Mouse (Mus musculus) layer of hippocampus, adult 2 months (tissue): ENCODE measurements at regions not wholly inside any gene's neighbourhood (a gene's known extent, or its start where the extent isn't known, plus 50 kb on each side); places are given as distances from the start of the nearest gene placed in this dataset.

ENCODE experiments used
- DNase-seq, 2 experiments: peaks; one replicate each; pipeline ENCODE4 v3.0.0; 2022; ENCODE audit warnings: low spot score in 2 of 2
- H3K27ac ChIP-seq: fragments of 200-600 bp; 2 replicates; pipeline ENCODE4 v1.8.1; 2022
- H3K4me3 ChIP-seq: fragments of 200-600 bp; 2 replicates; pipeline ENCODE4 v1.8.1; 2022; ENCODE audit warnings: mild to moderate bottlenecking
- CTCF ChIP-seq: fragments of 200-600 bp; conservative IDR thresholded peaks from 2 replicates; pipeline ENCODE4 v1.8.1; 2022; ENCODE audit warnings: antibody characterized with exemption, mild to moderate bottlenecking, moderate library complexity

DNA sequence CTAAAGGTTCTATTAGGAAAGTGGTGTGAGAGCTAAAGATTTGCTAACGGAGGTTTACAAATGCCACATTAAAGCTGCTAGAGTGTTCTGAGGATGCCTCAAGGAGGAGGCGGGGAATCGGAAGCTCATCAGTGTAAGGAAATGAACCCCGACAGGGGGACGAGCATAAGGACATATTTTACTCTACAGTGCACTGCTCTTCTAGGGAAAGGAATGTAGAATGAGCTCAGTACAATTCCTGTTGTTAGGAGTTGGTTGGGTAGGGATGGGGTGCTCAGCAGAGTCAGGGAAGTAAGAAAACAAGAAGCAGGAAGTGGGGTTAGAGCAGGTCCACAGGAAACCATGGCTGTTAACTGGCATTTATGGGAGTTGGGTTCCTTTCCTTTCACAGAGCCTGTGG, 54.6 kb downstream of the Mex3b start:
- no peak for TF ChIP-seq CTCF
- H3K27ac ChIP-seq: 0 out of 2 replicates have a peak overlapping the region, but pooled peaks have one; percentile 24
- no peak overlapping the region for H3K4me3 ChIP-seq
- no peak for DNase-seq

GRCm38 (mm10) chr7:82923220-82924071, 56.3 kb downstream of the Mex3b start:
- peak; percentile 81 to 89 for DNase-seq
- no peak overlapping the region for H3K4me3 ChIP-seq
- TF ChIP-seq CTCF: no peak
- peak overlapping the region; percentile 92 for H3K27ac ChIP-seq

GRCm38 (mm10) chr7:82924092-82924491, 57.0 kb downstream of the Mex3b start:
- TF ChIP-seq CTCF: no peak
- DNase-seq: no peak
- Histone ChIP-seq H3K4me3 (no peak overlapping the region), H3K27ac (peak overlapping the region; percentile 77)

- Histone ChIP-seq H3K27ac (no peak overlapping the region), H3K4me3 (no peak overlapping the region)
- DNase-seq: no peak
- no peak for TF ChIP-seq CTCF
Measured at GRCm38 (mm10) chr7:82938311-82938710, 71.2 kb downstream of the Mex3b start.

DNA sequence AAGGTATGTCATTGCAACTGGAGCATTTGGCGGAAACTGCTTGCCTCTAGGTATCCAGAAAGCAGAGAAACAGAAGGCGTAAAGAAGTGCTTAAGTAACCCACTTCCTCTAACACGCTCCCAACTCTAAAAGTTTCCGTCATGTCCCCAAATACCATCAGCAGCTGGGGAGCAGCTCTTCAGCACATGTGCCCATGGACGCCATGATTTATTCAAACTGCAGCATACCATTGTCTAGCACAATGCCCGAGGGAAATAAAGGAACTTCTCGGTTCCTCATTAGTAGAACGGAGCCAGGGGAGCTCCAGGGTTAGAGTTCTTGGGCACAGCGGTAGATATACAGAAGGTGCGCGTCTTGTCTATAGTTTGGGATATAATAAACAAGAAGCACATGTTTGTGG, 72.4 kb downstream of the Mex3b start:
- no peak overlapping the region for H3K27ac ChIP-seq

DNA sequence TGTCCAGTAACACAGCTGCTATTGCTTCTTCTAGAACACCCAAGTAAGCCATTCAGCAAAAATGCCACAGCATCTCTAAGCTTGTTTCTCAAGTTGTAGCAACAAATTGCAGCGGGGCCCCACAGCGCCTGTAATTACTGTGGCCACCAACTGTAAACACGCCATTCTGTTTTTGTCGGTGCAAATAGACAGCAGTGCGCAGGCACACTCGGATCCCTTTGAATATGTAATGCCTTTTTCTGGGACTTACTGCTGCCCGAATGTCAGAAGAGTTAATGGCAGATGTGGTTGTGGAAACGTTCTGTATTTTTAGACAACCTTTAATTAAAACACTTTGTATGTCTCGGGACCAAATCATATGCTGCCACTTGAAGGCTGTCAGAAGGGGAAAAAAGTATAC, 76.2 kb downstream of the Mex3b start:
- TF ChIP-seq CTCF: peak; percentile 23
- Histone ChIP-seq H3K4me3 (no peak overlapping the region), H3K27ac (no peak overlapping the region)
- DNase-seq: peak; percentile 7 to 11

More for the DNA sequence above, 72.4 kb downstream of the Mex3b start:
- TF ChIP-seq CTCF: no peak
- no peak overlapping the region for H3K4me3 ChIP-seq
- DNase-seq: no peak

- Histone ChIP-seq H3K4me3 (no peak overlapping the region), H3K27ac (0 out of 2 replicates have a peak overlapping the region, but pooled peaks have one; percentile 32)
- no peak for DNase-seq
- no peak for TF ChIP-seq CTCF
Measured at GRCm38 (mm10) chr7:82943797-82944196, 76.7 kb downstream of the Mex3b start.

- Histone ChIP-seq H3K27ac (no peak overlapping the region), H3K4me3 (no peak overlapping the region)
- TF ChIP-seq CTCF: no peak
- DNase-seq: no peak
Measured at GRCm38 (mm10) chr7:82949372-82949771, 82.2 kb downstream of the Mex3b start.

DNA sequence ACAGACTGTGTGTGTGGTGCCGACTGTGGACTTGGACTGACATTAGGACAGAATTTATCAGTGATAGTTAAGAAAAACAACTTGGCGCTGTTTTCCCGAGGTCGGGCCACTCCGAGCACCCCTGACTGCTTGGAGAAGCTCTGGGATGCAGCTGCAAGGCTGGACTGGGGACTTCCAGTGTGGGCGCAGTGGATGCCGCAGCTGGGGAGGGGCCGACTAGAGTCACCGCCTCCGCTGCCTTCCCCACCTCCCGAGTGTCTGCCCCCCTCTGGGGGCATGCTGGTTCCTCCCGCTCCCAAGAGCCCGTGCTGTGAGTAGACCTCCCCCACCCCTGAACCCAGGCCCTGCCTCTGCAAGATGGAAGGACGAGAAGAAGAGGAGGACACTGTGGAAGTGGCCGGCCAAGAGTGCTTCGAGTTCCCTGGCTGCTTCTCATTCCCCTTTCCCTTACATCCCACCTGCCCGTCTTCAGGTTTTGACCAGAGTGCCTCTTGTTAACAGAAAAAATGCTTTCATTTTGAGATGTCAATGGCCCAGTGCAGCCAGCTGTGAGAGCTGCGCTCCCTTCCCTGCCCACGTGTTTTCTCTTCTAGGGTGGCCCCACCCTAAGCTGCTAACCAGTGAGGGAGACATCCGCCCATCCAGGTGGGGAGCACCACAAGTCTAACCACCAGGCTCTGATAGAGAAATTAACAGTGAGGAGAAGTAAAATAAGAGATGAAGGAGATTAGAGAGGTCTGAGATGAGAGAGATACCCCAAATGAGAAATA, 90.3 kb downstream of the Mex3b start:
- no peak overlapping the region for H3K27ac ChIP-seq
- H3K4me3 ChIP-seq: no peak overlapping the region
- no peak for DNase-seq
- no peak for TF ChIP-seq CTCF

- TF ChIP-seq CTCF: no peak
- Histone ChIP-seq H3K27ac (no peak overlapping the region), H3K4me3 (no peak overlapping the region)
- DNase-seq: no peak
Measured at GRCm38 (mm10) chr7:82970599-82970998, 103.5 kb downstream of the Mex3b start.

- no peak for TF ChIP-seq CTCF
- no peak overlapping the region for H3K27ac ChIP-seq
- no peak for DNase-seq
- no peak overlapping the region for H3K4me3 ChIP-seq
Measured at GRCm38 (mm10) chr7:82971244-82971643, 104.1 kb downstream of the Mex3b start.

DNA sequence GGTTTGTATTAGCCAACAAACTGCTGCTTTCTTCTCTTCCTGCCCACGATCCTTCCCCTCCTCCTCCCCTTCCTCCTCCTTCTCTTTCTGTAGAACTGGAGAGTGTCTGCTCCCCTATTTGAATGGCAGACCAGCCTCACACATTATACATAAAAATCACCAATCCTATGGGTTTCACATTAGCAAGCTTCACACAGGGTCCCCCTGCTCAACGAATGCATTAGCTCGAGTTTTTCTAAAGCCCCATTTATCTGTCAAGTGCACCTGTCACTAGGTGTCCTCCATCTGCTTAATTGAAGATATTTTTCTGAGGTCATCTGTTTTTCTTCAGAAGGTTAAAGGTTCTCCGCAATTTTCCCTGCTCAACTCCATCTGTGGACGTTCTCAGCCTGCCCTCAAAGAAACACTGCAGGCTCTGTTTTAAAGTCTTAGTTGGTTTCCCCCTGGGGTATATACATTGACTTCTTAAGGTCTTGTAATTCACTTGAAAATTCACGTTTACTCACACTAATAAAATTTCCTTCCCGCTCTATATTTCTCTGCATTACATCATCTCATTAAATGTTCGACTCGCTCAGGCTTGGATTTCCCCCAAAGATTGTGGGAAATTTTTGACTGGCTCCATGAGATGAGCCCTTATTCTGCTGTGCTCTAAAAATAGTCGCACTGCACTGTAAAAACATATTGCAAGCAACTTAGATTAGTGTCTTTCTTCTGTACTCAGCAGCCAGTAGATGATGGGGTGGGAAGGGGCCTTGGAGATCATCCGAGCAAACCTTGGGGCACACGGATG, 105.3 kb downstream of the Mex3b start:
- no peak for TF ChIP-seq CTCF
- no peak overlapping the region for H3K27ac ChIP-seq
- no peak for DNase-seq
- H3K4me3 ChIP-seq: no peak overlapping the region

GRCm38 (mm10) chr7:82990708-82991107, 123.6 kb downstream of the Mex3b start:
- TF ChIP-seq CTCF: no peak

More at GRCm38 (mm10) chr7:82990708-82991107, 123.6 kb downstream of the Mex3b start:
- no peak for DNase-seq
- no peak overlapping the region for H3K4me3 ChIP-seq
- no peak overlapping the region for H3K27ac ChIP-seq
